Mouse (Mus musculus) midbrain, embryonic 10.5 days (tissue): ENCODE data around the gene Tbx15. TPM values are rescaled to one million over a fixed set of nuclear protein-coding genes. Genes with fewer than 3 reads are reported as not detected.

Experiments
- DNase-seq: peaks from one replicate; pipeline ENCODE4 v3.0.0-alpha.2; 2017; ENCODE audit warnings: low spot score
- H3K27ac ChIP-seq: fragments of 300-500 bp; sonication (generic); replicated peaks from 2 replicates; pipeline ENCODE4 v1.5.1; 2016; ENCODE audit warnings: mild to moderate bottlenecking
- H3K27me3 ChIP-seq: fragments of 300-500 bp; sonication (generic); 2 replicates; pipeline ENCODE4 v1.6.1; 2016; ENCODE audit warnings: low read depth, mild to moderate bottlenecking; ENCODE audit not compliant: poor library complexity, severe bottlenecking
- H3K36me3 ChIP-seq: fragments of 300-500 bp; sonication (generic); 2 replicates; pipeline ENCODE4 v1.6.1; 2016; ENCODE audit warnings: mild to moderate bottlenecking, moderate library complexity
- H3K4me1 ChIP-seq: fragments of 300-500 bp; sonication (generic); 2 replicates; pipeline ENCODE4 v1.6.1; 2016
- H3K4me3 ChIP-seq: fragments of 300-500 bp; sonication (generic); 2 replicates; pipeline ENCODE4 v1.5.1; 2016; ENCODE audit warnings: mild to moderate bottlenecking, moderate library complexity
- H3K9me3 ChIP-seq: fragments of 300-500 bp; sonication (generic); replicated peaks from 2 replicates; pipeline ENCODE4 v1.6.1; 2016; ENCODE audit warnings: mild to moderate bottlenecking
- WGBS: fragments of 180-500 bp; shearing (Covaris S2); methylation state at CpG from one replicate; pipeline ENCODE4 v1.1.7; 2016; 5-methylcytosine and 5-hydroxymethylcytosine counted together
- polyA plus RNA-seq: library from polyadenylated mRNA; unstranded; fragments of >200 nt; fragmentation: Nextera tagmentation; extraction: Ambion mirVana; gene quantifications from 2 replicates; pipeline ENCODE4 v1.2.1, GENCODE M21; 2016

Tbx15 gene
- polyA plus RNA-seq, 1 experiment from 2014 or later: 1.2 TPM

- Histone ChIP-seq H3K4me1 (peaks cover 34% of the 10 kb centered on the region), H3K4me3 (peak overlapping the region; percentile 55; the same call in 1 of the 2 replicates), H3K36me3 (no peaks in the 10 kb centered on the region), H3K9me3 (no peaks in the 10 kb centered on the region), H3K27me3 (peaks cover 100% of the 10 kb centered on the region), H3K27ac (no peak overlapping the region)
- WGBS: 1% methylated on average over 16 of the region's 16 CpGs
- peak; percentile 44 for DNase-seq
Observed at GRCm38 (mm10) chr3:99252461-99253091, 12.4 kb downstream of the Tbx15 start.

GRCm38 (mm10) chr3:99253092-99253488 lies 12.9 kb downstream of the Tbx15 start:
- Histone ChIP-seq H3K27me3 (peaks cover 100% of the 10 kb centered on the region), H3K4me3 (peak overlapping the region; percentile 55), H3K9me3 (no peaks in the 10 kb centered on the region), H3K4me1 (peaks cover 30% of the 10 kb centered on the region), H3K27ac (no peak overlapping the region), H3K36me3 (no peaks in the 10 kb centered on the region)
- peak; percentile 83 for DNase-seq
- WGBS: 0% methylated on average over 12 of the region's 12 CpGs

DNA sequence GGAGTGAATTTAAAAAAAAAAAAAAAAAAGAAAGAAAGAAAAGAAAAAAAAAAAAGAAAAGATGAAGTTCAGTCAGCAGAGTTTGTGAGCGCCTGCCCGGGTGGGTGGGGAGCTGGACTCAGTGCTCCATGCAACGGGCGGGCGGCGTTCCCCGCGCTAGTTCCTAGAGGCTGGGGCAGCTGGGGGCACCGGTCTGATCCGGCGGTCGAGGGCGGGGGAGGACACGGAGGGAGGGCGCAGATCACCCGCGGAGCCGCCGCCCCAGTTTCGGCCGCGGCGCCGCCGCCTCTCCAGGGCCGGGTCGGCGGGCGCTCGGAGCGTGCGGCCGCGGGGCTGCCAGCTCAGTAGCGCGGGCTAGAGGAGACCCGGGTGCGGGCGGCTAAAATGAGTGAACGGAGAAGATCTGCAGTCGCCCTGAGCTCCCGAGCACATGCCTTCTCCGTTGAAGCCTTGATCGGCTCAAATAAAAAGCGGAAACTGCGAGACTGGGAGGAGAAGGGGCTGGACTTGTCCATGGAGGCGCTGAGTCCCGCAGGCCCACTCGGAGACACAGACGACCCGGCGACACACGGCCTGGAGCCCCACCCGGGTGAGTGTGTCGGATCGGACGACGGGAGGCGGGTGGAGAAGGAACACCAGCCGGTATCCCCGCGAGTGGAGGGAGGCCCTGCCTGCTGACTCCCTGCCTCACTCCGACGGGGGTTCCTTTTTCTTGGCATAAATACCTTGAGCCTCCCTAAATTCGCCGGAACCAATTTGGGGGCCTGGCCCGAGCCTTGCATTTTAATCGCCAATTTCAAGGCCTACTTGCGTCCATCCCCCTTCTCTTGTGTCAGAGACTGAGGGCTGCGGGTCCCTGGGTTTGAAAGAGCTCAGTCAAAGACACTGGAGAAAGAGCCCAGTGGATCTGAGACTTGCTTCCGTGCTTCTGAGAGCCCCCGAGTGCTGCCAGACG lies 13.6 kb downstream of the Tbx15 start:
- peak; percentile 75 for DNase-seq
- Histone ChIP-seq H3K9me3 (no peaks in the 10 kb centered on the region), H3K27ac (no peak overlapping the region; the same call in 1 of the 2 replicates), H3K36me3 (no peaks in the 10 kb centered on the region), H3K27me3 (peaks cover 100% of the 10 kb centered on the region), H3K4me3 (peak overlapping the region; percentile 55), H3K4me1 (peaks cover 23% of the 10 kb centered on the region)
- under 1% methylated on average over 73 of the region's 73 CpGs for WGBS

GRCm38 (mm10) chr3:99254559-99255151 lies 14.5 kb downstream of the Tbx15 start:
- H3K36me3 ChIP-seq: no peaks in the 10 kb centered on the region
- H3K9me3 ChIP-seq: no peaks in the 10 kb centered on the region
- H3K27me3 ChIP-seq: peaks cover 100% of the 10 kb centered on the region
- peak; percentile 57 for DNase-seq
- peak overlapping the region; percentile 55; the same call in 1 of the 2 replicates for H3K4me3 ChIP-seq
- no peak overlapping the region for H3K27ac ChIP-seq
- under 1% methylated on average over 15 of the region's 15 CpGs for WGBS
- H3K4me1 ChIP-seq: peaks cover 19% of the 10 kb centered on the region

DNA sequence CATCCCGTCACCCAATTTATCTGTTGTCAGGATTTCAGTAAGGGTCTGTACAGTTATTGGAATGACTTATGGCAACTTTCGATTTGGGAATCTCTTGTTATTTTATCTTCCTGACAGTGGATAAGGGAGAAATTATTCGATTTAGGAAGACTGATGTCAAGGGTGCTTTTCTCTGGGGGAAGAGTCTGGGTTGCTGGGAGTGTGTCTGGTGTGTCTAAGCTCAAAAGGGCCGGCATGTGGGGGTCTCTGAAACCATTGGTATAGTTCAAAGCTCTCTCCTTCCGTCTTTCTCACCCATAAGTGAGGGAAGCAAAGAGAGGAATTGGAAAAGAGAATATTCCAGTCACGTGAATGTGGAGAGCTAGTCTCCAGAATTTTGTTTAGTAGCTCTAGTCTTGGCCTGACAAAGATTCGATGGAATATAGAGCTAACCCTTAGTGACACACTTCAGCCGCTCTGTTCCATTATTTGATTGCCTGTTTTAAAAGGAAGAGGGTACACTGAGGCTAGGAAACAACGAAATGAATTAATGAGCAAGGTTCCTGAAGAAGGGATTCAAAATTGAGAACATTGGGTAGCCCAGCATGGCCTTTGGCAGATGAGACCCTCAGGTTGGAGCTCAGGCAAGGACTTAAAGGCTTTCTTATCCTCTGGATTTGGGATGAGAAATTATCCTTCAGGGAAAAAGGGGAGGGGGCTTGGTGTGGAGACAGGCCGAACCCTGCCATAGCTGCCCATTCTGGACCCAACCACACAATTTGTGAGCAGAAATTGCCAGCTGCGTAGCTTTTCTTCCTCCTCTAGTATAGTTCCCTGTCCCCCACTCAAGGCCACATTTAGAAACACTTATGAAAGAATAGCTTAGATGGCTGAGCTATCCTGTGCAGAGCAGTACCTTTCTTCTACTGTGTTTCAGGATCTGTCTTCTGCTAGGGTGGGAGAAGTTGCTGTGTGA lies 15.5 kb downstream of the Tbx15 start:
- H3K4me1 ChIP-seq: peaks cover 19% of the 10 kb centered on the region
- H3K27me3 ChIP-seq: peaks cover 100% of the 10 kb centered on the region
- no peaks in the 10 kb centered on the region for H3K36me3 ChIP-seq
- peak; percentile 32 for DNase-seq
- H3K4me3 ChIP-seq: no peak overlapping the region
- 4% methylated on average over 11 of the region's 11 CpGs for WGBS
- no peak overlapping the region for H3K27ac ChIP-seq
- H3K9me3 ChIP-seq: no peaks in the 10 kb centered on the region

DNA sequence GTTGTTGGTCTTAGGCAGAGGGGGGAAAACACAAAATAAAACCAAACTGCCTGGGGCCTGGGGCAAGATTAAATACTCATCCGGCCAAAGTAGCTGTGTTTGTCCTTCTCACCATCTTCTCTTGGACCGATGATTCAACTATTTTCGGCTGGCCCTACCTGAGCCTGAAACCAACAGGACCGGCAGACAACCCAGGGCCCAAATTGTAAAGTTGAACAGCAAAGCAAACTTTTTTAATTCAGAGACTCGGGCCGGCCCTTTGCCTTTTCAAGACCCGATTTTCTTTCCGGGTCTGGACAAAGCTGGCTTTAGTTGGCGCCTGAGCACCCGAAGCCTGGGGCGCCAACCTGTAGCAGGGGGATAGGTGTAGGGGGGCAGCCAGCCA lies 16.2 kb downstream of the Tbx15 start:
- Histone ChIP-seq H3K4me3 (no peak overlapping the region), H3K27ac (no peak overlapping the region), H3K36me3 (no peaks in the 10 kb centered on the region), H3K4me1 (peaks cover 19% of the 10 kb centered on the region), H3K9me3 (no peaks in the 10 kb centered on the region), H3K27me3 (peaks cover 100% of the 10 kb centered on the region)
- WGBS: 3% methylated on average over 11 of the region's 11 CpGs
- no peak for DNase-seq

GRCm38 (mm10) chr3:99256766-99257165 lies 16.6 kb downstream of the Tbx15 start:
- H3K4me1 ChIP-seq: peaks cover 19% of the 10 kb centered on the region
- H3K27ac ChIP-seq: no peak overlapping the region
- H3K9me3 ChIP-seq: no peaks in the 10 kb centered on the region
- DNase-seq: peak; percentile 72
- under 1% methylated on average over 20 of the region's 20 CpGs for whole genome bisulfite sequencing
- H3K4me3 ChIP-seq: no peak overlapping the region
- H3K27me3 ChIP-seq: peaks cover 100% of the 10 kb centered on the region
- H3K36me3 ChIP-seq: no peaks in the 10 kb centered on the region

GRCm38 (mm10) chr3:99257586-99258577 lies 17.7 kb downstream of the Tbx15 start:
- Histone ChIP-seq H3K4me3 (no peak overlapping the region), H3K27me3 (peaks cover 100% of the 10 kb centered on the region)
- peak; percentile 48 for DNase-seq

GRCm38 (mm10) chr3:99259741-99260270 lies 19.6 kb downstream of the Tbx15 start:
- peaks cover 100% of the 10 kb centered on the region for H3K27me3 ChIP-seq
- H3K36me3 ChIP-seq: no peaks in the 10 kb centered on the region
- no peaks in the 10 kb centered on the region for H3K9me3 ChIP-seq
- H3K27ac ChIP-seq: no peak overlapping the region
- DNase-seq: peak; percentile 39
- WGBS: 8% methylated on average over 6 of the region's 6 CpGs
- no peak overlapping the region for H3K4me3 ChIP-seq
- no peaks in the 10 kb centered on the region; the same call in 1 of the 2 replicates for H3K4me1 ChIP-seq

More at GRCm38 (mm10) chr3:99257586-99258577, 17.7 kb downstream of the Tbx15 start:
- Histone ChIP-seq H3K27ac (no peak overlapping the region), H3K4me1 (peaks cover 16% of the 10 kb centered on the region), H3K9me3 (no peaks in the 10 kb centered on the region), H3K36me3 (no peaks in the 10 kb centered on the region)
- WGBS: 2% methylated on average over 29 of the region's 29 CpGs

DNA sequence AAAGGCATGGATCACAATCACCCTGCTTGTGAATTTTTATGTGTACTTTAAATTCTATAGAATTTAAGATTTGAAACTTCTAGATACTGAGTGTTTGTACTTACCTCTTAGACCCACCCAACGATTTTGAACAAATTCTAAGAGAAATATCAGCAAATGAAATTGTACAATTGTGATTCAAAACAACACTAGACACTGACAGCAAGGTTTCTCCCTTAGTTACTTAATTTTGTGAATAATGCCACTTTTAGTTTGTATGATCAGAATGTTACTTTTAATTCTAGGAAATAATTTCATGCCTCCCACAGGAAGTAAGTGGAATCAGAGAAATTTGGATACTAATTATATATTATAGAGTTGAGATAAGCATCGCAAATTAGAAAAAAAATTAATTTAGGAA lies 20.2 kb downstream of the Tbx15 start:
- H3K27ac ChIP-seq: no peak overlapping the region
- no peaks in the 10 kb centered on the region for H3K9me3 ChIP-seq
- H3K27me3 ChIP-seq: peaks cover 100% of the 10 kb centered on the region
- H3K36me3 ChIP-seq: no peaks in the 10 kb centered on the region
- WGBS: 41% methylated on average over 2 of the region's 2 CpGs
- DNase-seq: no peak
- H3K4me3 ChIP-seq: no peak overlapping the region
- no peaks in the 10 kb centered on the region for H3K4me1 ChIP-seq

- peaks cover 100% of the 10 kb centered on the region for H3K27me3 ChIP-seq
- H3K36me3 ChIP-seq: no peaks in the 10 kb centered on the region
- peak; percentile 50 for DNase-seq
- no peaks in the 10 kb centered on the region for H3K9me3 ChIP-seq
- 1% methylated on average over 18 of the region's 18 CpGs for WGBS
- no peaks in the 10 kb centered on the region for H3K4me1 ChIP-seq
- no peak overlapping the region for H3K4me3 ChIP-seq
- H3K27ac ChIP-seq: no peak overlapping the region
Observed at GRCm38 (mm10) chr3:99261371-99261791, 21.2 kb downstream of the Tbx15 start.
